Mouse (Mus musculus) heart, embryonic 15.5 days (tissue): Measurements from ENCODE around the gene Naa38. TPM values are rescaled to one million over a fixed set of nuclear protein-coding genes. Genes with fewer than 3 reads are reported as not detected.
A peak's percentile ranks its signal among the peaks of the same experiment; 100 is the strongest.
"Not testable (repeated sequence)": the region's sequence is repeated elsewhere in the genome, so short reads cannot be mapped to it uniquely, and the experiment has no call there.

Source experiments
- ATAC-seq: fragments of 200-750 bp; cut with Nextera tagmentation; replicated peaks from 2 replicates; pipeline ENCODE4 v1.8.0; 2017; ENCODE audit warnings: low read depth, moderate TSS enrichment; ENCODE audit not compliant: insufficient number of reproducible peaks, insufficient read depth, low FRiP score
- H3K27ac ChIP-seq: fragments of 300-500 bp; sonication (generic); 2 replicates; pipeline ENCODE4 v1.5.1; 2015; ENCODE audit warnings: mild to moderate bottlenecking, inconsistent platforms
- H3K27me3 ChIP-seq: fragments of 300-500 bp; sonication (generic); 2 replicates; pipeline ENCODE4 v1.6.1; 2015; ENCODE audit warnings: inconsistent platforms
- H3K36me3 ChIP-seq: fragments of 300-500 bp; sonication (generic); 2 replicates; pipeline ENCODE4 v1.6.1; 2015; ENCODE audit warnings: mild to moderate bottlenecking, inconsistent platforms
- H3K4me1 ChIP-seq: fragments of 300-500 bp; sonication (generic); replicated peaks from 2 replicates; pipeline ENCODE4 v1.6.1; 2015; ENCODE audit warnings: inconsistent platforms
- H3K4me2 ChIP-seq: fragments of 300-500 bp; sonication (generic); 2 replicates; pipeline ENCODE4 v1.6.1; 2015; ENCODE audit warnings: inconsistent platforms, mild to moderate bottlenecking, moderate library complexity
- H3K4me3 ChIP-seq: fragments of 300-500 bp; sonication (generic); 2 replicates; pipeline ENCODE4 v1.5.1; 2015; ENCODE audit warnings: mild to moderate bottlenecking, inconsistent platforms
- H3K9ac ChIP-seq: fragments of 300-500 bp; sonication (generic); 2 replicates; pipeline ENCODE4 v1.6.1; 2015; ENCODE audit warnings: mild to moderate bottlenecking, inconsistent platforms
- H3K9me3 ChIP-seq: fragments of 300-500 bp; sonication (generic); replicated peaks from 2 replicates; pipeline ENCODE4 v1.6.1; 2016; ENCODE audit warnings: inconsistent platforms
- WGBS: fragments of 180-500 bp; shearing (Covaris S2); methylation state at CpG from one replicate; pipeline ENCODE4 v1.1.7; 2015; ENCODE audit warnings: mixed read lengths; 5-methylcytosine and 5-hydroxymethylcytosine counted together
- polyA plus RNA-seq: library from polyadenylated mRNA; unstranded; fragments of >200 nt; fragmentation: Nextera tagmentation; extraction: Ambion mirVana; gene quantifications from 2 replicates; pipeline ENCODE4 v1.2.1, GENCODE M21; 2015

Gene Naa38
- 129 and 132 TPM in 2 replicates for polyA plus RNA-seq

GRCm38 (mm10) chr11:69395235-69395633 lies at the start of gene Naa38, which contains the start of gene Cyb5d1:
Naa38 (plus strand) TSS chr11:69395487.
Cyb5d1 (minus strand) TSS chr11:69395631.
- not testable (repeated sequence) for H3K27me3 ChIP-seq, H3K9me3 ChIP-seq
- H3K36me3 ChIP-seq, result peaks cover 10% of the 10 kb centered on the region
- under 1% methylated on average over 24 of the region's 24 CpGs for WGBS
- H3K4me3 ChIP-seq, result peak within 1 kb of the TSS; percentile 87
- peak within 1 kb of the TSS; percentile 94 for H3K9ac ChIP-seq
- peak within 1 kb of the TSS; percentile 99 for H3K27ac ChIP-seq
- H3K4me2 ChIP-seq, result peak within 1 kb of the TSS; percentile 82
- peaks cover 42% of the 10 kb centered on the region for H3K4me1 ChIP-seq
- ATAC-seq, result peak; percentile 75

GRCm38 (mm10) chr11:69346441-69346840 lies 48.8 kb upstream of the Naa38 start:
- Histone ChIP-seq H3K4me1 (no peaks in the 10 kb centered on the region; the same call in 1 of the 2 replicates), H3K4me2 (no peak overlapping the region), H3K4me3 (no peak overlapping the region), H3K9ac (no peak overlapping the region), H3K9me3 (no peaks in the 10 kb centered on the region), H3K27ac (no peak overlapping the region), H3K36me3 (peaks cover 55% of the 10 kb centered on the region), H3K27me3 (no peaks in the 10 kb centered on the region)
- 84% methylated on average over 25 of the region's 26 CpGs for WGBS
- no peak for ATAC-seq

- WGBS, result 87% methylated on average over 5 of the region's 5 CpGs
Observed at GRCm38 (mm10) chr11:69356544-69356943, 38.7 kb upstream of the Naa38 start.

GRCm38 (mm10) chr11:69357690-69358089 lies 37.6 kb upstream of the Naa38 start:
- peaks cover 83% of the 10 kb centered on the region for H3K36me3 ChIP-seq
- no peak overlapping the region for H3K9ac ChIP-seq
- no peaks in the 10 kb centered on the region for H3K27me3 ChIP-seq
- H3K4me2 ChIP-seq, result no peak overlapping the region
- H3K4me3 ChIP-seq, result no peak overlapping the region
- 86% methylated on average over 12 of the region's 12 CpGs for WGBS
- no peak for ATAC-seq
- no peak overlapping the region for H3K27ac ChIP-seq
- no peaks in the 10 kb centered on the region for H3K9me3 ChIP-seq
- H3K4me1 ChIP-seq, result no peaks in the 10 kb centered on the region

More at GRCm38 (mm10) chr11:69356544-69356943, 38.7 kb upstream of the Naa38 start:
- H3K9me3 ChIP-seq, result no peaks in the 10 kb centered on the region
- no peak overlapping the region for H3K9ac ChIP-seq
- no peaks in the 10 kb centered on the region for H3K27me3 ChIP-seq
- no peak overlapping the region for H3K27ac ChIP-seq
- no peak overlapping the region for H3K4me2 ChIP-seq
- no peak for ATAC-seq
- H3K4me1 ChIP-seq, result no peaks in the 10 kb centered on the region
- peaks cover 85% of the 10 kb centered on the region for H3K36me3 ChIP-seq
- H3K4me3 ChIP-seq, result no peak overlapping the region

- no peak overlapping the region for H3K9ac ChIP-seq
- H3K4me2 ChIP-seq, result no peak overlapping the region
- H3K27me3 ChIP-seq, result no peaks in the 10 kb centered on the region
- H3K27ac ChIP-seq, result no peak overlapping the region
- ATAC-seq, result no peak
- H3K9me3 ChIP-seq, result no peaks in the 10 kb centered on the region
- WGBS, result 74% methylated on average over 7 of the region's 7 CpGs
- H3K4me1 ChIP-seq, result peaks cover 28% of the 10 kb centered on the region
- peaks cover 60% of the 10 kb centered on the region for H3K36me3 ChIP-seq
- H3K4me3 ChIP-seq, result no peak overlapping the region
Observed at GRCm38 (mm10) chr11:69362021-69362420, 33.3 kb upstream of the Naa38 start.

- no peak for ATAC-seq
- peaks cover 33% of the 10 kb centered on the region for H3K4me1 ChIP-seq
- no peak overlapping the region for H3K4me3 ChIP-seq
- H3K27ac ChIP-seq, result no peak overlapping the region
- H3K4me2 ChIP-seq, result no peak overlapping the region
- H3K27me3 ChIP-seq, result no peaks in the 10 kb centered on the region
- H3K9me3 ChIP-seq, result no peaks in the 10 kb centered on the region
- no peak overlapping the region for H3K9ac ChIP-seq
- peaks cover 55% of the 10 kb centered on the region for H3K36me3 ChIP-seq
- WGBS, result 70% methylated on average over 2 of the region's 2 CpGs
Observed at GRCm38 (mm10) chr11:69362479-69362878, 32.8 kb upstream of the Naa38 start.

GRCm38 (mm10) chr11:69364376-69364775 lies 30.9 kb upstream of the Naa38 start:
- 0 out of 2 replicates have a peak overlapping the region, but pooled peaks have one; percentile 28 for H3K9ac ChIP-seq
- peaks cover 38% of the 10 kb centered on the region for H3K36me3 ChIP-seq
- peak overlapping the region; percentile 10; the same call in 1 of the 2 replicates for H3K4me3 ChIP-seq
- peak overlapping the region; percentile 97; the same call in 1 of the 2 replicates for H3K4me2 ChIP-seq
- peak overlapping the region; percentile 97 for H3K27ac ChIP-seq
- no peak for ATAC-seq
- peaks cover 42% of the 10 kb centered on the region for H3K4me1 ChIP-seq
- H3K9me3 ChIP-seq, result no peaks in the 10 kb centered on the region
- WGBS, result 53% methylated on average over 8 of the region's 8 CpGs
- H3K27me3 ChIP-seq, result no peaks in the 10 kb centered on the region

GRCm38 (mm10) chr11:69364910-69365309 lies 30.4 kb upstream of the Naa38 start:
- ATAC-seq, result peak; percentile 68
- Histone ChIP-seq H3K4me2 (peak overlapping the region; percentile 97; the same call in 1 of the 2 replicates), H3K27ac (peak overlapping the region; percentile 97), H3K9ac (0 out of 2 replicates have a peak overlapping the region, but pooled peaks have one; percentile 28), H3K36me3 (peaks cover 32% of the 10 kb centered on the region), H3K4me1 (peaks cover 44% of the 10 kb centered on the region), H3K9me3 (no peaks in the 10 kb centered on the region), H3K4me3 (0 out of 2 replicates have a peak overlapping the region, but pooled peaks have one; percentile 10), H3K27me3 (no peaks in the 10 kb centered on the region)
- WGBS, result 3% methylated on average over 6 of the region's 6 CpGs

GRCm38 (mm10) chr11:69365722-69366121 lies 29.6 kb upstream of the Naa38 start:
- H3K4me2 ChIP-seq, result peak overlapping the region; percentile 97
- 41% methylated on average over 6 of the region's 6 CpGs for WGBS
- H3K4me1 ChIP-seq, result peaks cover 47% of the 10 kb centered on the region
- H3K9me3 ChIP-seq, result no peaks in the 10 kb centered on the region
- H3K9ac ChIP-seq, result peak overlapping the region; percentile 51
- H3K4me3 ChIP-seq, result peak overlapping the region; percentile 82
- peaks cover 24% of the 10 kb centered on the region for H3K36me3 ChIP-seq
- no peaks in the 10 kb centered on the region for H3K27me3 ChIP-seq
- peak overlapping the region; percentile 97 for H3K27ac ChIP-seq
- ATAC-seq, result no peak

- Histone ChIP-seq H3K9ac (peak overlapping the region; percentile 51), H3K4me2 (peak overlapping the region; percentile 97), H3K9me3 (no peaks in the 10 kb centered on the region), H3K27ac (peak overlapping the region; percentile 97), H3K27me3 (no peaks in the 10 kb centered on the region), H3K4me3 (peak overlapping the region; percentile 82), H3K36me3 (peaks cover 18% of the 10 kb centered on the region), H3K4me1 (peaks cover 53% of the 10 kb centered on the region)
- ATAC-seq, result peak; percentile 83
- 1% methylated on average over 26 of the region's 26 CpGs for WGBS
Observed at GRCm38 (mm10) chr11:69366157-69366854, 29.0 kb upstream of the Naa38 start.

GRCm38 (mm10) chr11:69366855-69367615 lies 28.3 kb upstream of the Naa38 start:
- Histone ChIP-seq H3K4me1 (peaks cover 60% of the 10 kb centered on the region), H3K4me3 (peak overlapping the region; percentile 82), H3K36me3 (peaks cover 11% of the 10 kb centered on the region), H3K9me3 (no peaks in the 10 kb centered on the region), H3K9ac (peak overlapping the region; percentile 95), H3K4me2 (peak overlapping the region; percentile 97), H3K27ac (peak overlapping the region; percentile 97), H3K27me3 (no peaks in the 10 kb centered on the region)
- 2% methylated on average over 22 of the region's 22 CpGs for WGBS
- ATAC-seq, result no peak
